Mouse (Mus musculus) neural tube, embryonic 10.5 days (tissue): ENCODE results near the gene Cdca4.
A peak's percentile ranks its signal among the peaks of the same experiment; 100 is the strongest.

Experiments
- DNase-seq: peaks from one replicate; pipeline ENCODE4 v3.0.0-alpha.2; 2017; ENCODE audit warnings: low spot score; ENCODE audit errors: extremely low spot score

Cdca4 gene

DNA sequence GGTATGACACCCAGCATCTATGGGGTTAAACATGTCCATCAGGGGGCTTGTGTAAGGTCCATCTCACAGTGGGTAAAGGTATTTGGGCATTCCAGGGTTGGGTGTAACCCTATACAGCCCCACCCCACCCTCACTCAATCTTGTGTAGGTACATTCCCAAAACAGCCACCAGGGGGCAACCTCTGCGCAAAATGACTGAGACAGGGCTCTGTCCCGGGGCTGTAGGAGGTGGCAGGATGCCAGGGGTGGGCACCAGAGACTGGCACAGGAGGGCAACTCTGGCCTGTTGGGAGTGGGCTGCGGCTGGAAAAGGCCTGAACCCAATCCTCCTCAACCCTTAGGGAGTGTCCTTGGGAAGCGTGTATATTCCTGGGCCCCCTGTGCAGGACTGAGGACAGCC is 28.7 kb downstream of the Cdca4 start:
- DNase-seq, result peak; percentile 82

GRCm38 (mm10) chr12:112799237-112799970 is 29.8 kb downstream of the Cdca4 start:
- DNase-seq, result no peak

DNA sequence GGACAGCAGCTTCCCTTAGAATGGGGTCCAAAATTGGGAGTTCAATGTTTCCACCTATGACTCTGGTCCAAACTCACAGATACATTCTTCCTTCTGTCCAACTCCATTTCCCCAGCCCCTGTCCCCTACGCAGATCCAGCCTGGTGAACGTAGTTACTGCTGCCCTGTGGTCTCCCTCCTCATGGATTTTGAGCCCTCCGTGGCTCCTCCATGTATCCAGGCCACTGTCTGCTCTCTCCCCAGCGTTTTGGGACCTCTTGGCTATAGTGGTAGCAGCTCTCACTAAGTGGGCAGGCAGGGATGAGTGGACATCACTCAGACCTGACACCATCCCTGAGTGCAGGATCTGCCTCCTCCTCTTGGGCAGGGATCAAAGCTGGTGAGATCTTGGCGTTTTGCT is 30.5 kb downstream of the Cdca4 start:
- DNase-seq, result no peak

- DNase-seq, result no peak
These were observed 30.9 kb downstream of the Cdca4 start for GRCm38 (mm10) chr12:112798332-112798681.

GRCm38 (mm10) chr12:112797672-112798331 is 31.4 kb downstream of the Cdca4 start:
- no peak for DNase-seq

DNA sequence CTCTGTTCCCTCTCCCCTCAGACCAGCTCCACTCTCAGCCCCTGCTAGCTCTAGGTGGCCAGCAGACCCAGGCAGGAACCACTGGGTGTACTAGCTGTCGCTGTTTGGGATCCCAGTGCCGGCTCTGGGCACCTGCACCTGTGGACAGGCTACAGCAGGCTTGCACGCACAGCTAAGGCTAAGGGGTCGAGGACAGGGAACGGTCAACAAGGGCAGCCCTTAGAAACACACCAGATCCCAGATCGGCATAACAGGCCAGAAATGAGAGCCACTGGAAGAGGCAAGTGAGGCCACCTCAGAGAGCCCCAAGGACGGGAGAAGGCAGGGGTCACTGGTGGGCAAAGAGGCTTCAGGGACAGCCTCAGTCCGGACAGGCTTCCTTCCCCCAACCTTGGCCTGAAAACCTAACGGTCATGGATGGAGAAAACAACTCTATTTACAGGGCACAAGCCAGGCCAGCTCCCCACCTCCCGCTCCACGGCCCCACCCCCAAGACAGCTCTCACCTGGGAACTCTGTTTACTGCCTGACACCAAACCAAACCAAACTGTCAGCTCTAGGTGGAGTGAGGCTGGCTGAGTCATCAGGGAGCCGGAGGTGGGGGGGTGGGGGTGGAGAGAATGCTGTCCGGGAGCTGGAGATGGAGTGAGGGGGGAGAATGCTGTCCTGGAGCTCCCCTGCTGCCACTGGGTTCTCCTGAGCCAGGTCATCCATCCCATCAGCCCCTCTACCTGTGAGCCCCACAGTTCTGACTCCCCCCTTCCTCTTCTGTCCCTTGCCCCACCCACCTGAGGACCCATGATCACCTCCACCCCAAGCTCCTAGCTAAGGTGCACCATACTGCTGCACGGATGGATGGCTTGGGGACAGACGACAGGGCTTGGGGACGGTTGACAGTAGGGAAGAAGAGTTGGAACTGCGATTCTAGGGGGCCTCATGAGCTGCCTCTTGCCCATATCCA is 32.4 kb downstream of the Cdca4 start:
- DNase-seq, result no peak

DNA sequence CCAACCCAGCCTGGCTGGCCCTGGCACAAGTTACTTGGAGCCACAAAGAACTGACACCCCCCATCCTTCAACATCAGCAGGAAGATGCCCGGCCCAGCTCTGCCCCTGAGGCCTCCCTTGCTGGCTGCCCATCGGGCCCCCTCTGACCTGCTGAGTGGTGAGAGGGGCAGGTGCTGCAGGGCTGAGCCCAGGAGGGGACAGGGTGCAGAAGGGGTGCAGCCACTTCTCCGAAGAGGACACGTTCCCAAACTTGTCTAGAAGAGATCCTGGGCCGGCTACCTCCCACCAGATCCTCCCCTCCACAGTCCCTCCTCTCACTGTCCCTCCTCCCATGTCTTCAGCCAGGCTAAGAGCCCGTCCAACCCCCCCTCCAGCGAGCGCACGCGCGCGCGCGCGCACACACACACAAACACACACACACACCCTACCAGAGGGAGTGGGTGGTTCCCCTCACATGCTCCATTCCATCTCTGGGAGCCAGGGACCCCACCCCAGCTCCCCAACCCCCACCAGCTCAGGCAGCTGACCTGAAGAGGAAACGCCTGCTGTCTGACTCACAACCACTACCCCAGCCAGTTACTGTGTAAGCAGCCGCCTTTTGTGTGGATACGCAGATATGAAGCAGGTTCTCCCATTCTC is 33.6 kb downstream of the Cdca4 start:
- DNase-seq, result no peak

DNA sequence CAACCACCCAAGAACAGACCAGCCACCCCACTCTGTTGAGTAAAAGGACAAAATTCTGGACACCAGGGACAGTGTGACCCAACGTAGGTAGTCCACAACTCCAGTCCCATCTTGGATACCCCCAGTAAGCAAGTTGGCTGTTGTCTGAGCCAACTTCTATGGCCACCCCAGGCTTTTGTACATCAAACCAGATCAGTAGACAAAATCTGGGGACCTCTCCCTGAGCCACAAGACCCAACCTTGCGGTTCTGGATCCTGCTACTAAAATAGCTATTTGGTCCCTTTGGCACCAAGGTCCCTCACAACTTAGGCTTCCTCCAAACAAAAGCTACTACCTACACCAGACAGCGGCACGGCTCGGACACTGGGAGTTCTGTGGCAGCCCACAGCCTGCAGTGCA is 34.2 kb downstream of the Cdca4 start:
- no peak for DNase-seq

GRCm38 (mm10) chr12:112794356-112794816 is 34.8 kb downstream of the Cdca4 start:
- no peak for DNase-seq

GRCm38 (mm10) chr12:112793601-112794355 is 35.4 kb downstream of the Cdca4 start:
- no peak for DNase-seq

- DNase-seq, result no peak
These were observed 38.2 kb downstream of the Cdca4 start for GRCm38 (mm10) chr12:112791026-112791425.

- DNase-seq, result no peak
These were observed 54.7 kb downstream of the Cdca4 start for GRCm38 (mm10) chr12:112774481-112774880.

- DNase-seq, result no peak
These were observed 55.2 kb downstream of the Cdca4 start for GRCm38 (mm10) chr12:112774026-112774425.

DNA sequence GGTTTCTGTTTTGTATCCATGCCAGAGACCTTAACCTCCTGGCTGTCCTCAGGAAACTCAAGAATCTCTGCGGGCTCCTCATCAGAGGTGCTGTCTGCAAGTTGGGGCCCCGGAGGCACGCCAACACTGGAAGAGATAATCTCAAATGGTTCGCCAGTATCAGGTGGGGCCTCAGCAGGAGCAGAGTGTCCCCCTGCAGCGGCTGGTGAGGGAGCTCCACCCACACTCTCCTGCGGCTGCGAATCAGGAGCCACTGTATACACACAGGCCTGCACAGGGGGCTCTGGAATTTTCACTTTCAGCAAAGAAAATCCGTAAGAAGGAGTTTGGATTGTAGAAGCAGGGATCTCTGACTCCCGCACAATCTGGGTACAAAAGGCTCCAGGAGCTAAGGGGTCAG is 55.9 kb downstream of the Cdca4 start:
- no peak for DNase-seq

DNA sequence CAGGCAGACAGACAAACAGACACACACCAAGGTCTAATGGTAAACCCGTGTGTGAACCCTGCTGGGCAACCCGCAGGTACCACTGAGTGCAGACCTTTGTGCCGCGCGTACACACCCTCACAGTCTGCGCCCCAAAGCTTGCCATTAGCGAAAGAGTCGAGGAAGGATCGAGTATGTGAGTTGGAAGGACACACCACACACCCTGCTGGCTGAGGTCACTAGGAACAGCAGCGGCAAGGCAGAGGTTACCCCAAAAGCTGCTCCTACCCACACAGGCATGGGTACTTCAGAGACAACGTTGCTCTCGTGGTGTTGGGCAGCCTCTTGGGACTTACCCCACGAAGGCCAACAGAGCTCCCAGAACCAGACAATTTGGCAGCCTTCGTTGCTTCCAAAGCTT is 56.9 kb downstream of the Cdca4 start:
- no peak for DNase-seq

- DNase-seq, result no peak
These were observed 58.8 kb downstream of the Cdca4 start for GRCm38 (mm10) chr12:112770396-112770795.
